Mouse (Mus musculus) lung, postnatal 0 days (tissue): ENCODE data around the gene Riox1.

Experiments used
- CTCF ChIP-seq: IDR thresholded peaks from 2 replicates; pipeline ENCODE4 v1.5.1; 2016; ENCODE audit warnings: antibody characterized with exemption, mild to moderate bottlenecking
- EP300 ChIP-seq: IDR thresholded peaks from 2 replicates; pipeline ENCODE4 v1.6.1; 2016; ENCODE audit warnings: antibody characterized with exemption, mild to moderate bottlenecking, control low read depth

DNA sequence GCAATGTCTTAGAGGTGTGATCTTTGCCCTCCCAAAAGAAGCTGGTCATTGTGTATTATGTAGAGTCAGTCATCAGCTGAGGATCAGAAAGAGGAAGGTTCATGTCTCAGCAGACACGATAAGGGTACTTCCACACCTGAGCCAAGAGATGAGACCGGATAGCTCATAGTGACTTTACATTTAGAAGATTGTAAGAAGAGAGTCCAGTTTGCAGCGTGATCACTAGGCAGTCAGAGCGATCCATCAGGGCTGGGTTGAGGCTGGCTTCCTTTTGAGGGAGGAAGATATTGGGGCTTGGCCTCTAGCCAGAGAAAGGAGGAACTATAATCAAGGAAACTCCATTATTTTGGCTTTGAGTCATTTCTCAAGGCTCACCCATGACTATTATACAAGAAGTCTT is 22.7 kb upstream of the Riox1 start:
- TF ChIP-seq CTCF (no peak), EP300 (peak; percentile 38; the same call in 1 of the 2 replicates)
